Mouse (Mus musculus) limb, embryonic 15.5 days (tissue): ENCODE measurements at regions not wholly inside any gene's neighbourhood (a gene's known extent, or its start where the extent isn't known, plus 50 kb on each side); places are given as distances from the start of the nearest gene placed in this dataset.

Experiments used
- ATAC-seq: fragments of 200-750 bp; cut with Nextera tagmentation; 2 replicates; pipeline ENCODE4 v1.8.0; 2017; ENCODE audit warnings: low read depth, moderate TSS enrichment; ENCODE audit not compliant: insufficient number of reproducible peaks, low FRiP score, low TSS enrichment
- H3K27ac ChIP-seq: fragments of 300-500 bp; sonication (generic); 2 replicates; pipeline ENCODE4 v1.5.1; 2015; ENCODE audit warnings: moderate library complexity, mild to moderate bottlenecking, inconsistent platforms
- H3K27me3 ChIP-seq: fragments of 300-500 bp; sonication (generic); 2 replicates; pipeline ENCODE4 v1.6.1; 2015; ENCODE audit warnings: inconsistent platforms
- H3K36me3 ChIP-seq: fragments of 300-500 bp; sonication (generic); 2 replicates; pipeline ENCODE4 v1.6.1; 2015; ENCODE audit warnings: inconsistent platforms
- H3K4me1 ChIP-seq: fragments of 300-500 bp; sonication (generic); 2 replicates; pipeline ENCODE4 v1.6.1; 2015; ENCODE audit warnings: inconsistent platforms
- H3K4me2 ChIP-seq: fragments of 300-500 bp; sonication (generic); 2 replicates; pipeline ENCODE4 v1.6.1; 2015; ENCODE audit warnings: mild to moderate bottlenecking, inconsistent platforms
- H3K4me3 ChIP-seq: fragments of 300-500 bp; sonication (generic); 2 replicates; pipeline ENCODE4 v1.5.1; 2015; ENCODE audit warnings: mild to moderate bottlenecking, inconsistent platforms
- H3K9ac ChIP-seq: fragments of 300-500 bp; sonication (generic); 2 replicates; pipeline ENCODE4 v1.6.1; 2015; ENCODE audit warnings: inconsistent platforms
- H3K9me3 ChIP-seq: fragments of 300-500 bp; sonication (generic); 2 replicates; pipeline ENCODE4 v1.6.1; 2016; ENCODE audit warnings: inconsistent platforms
- WGBS: fragments of 180-500 bp; shearing (Covaris S2); methylation state at CpG from one replicate; pipeline ENCODE4 v1.1.7; 2015; 5-methylcytosine and 5-hydroxymethylcytosine counted together

GRCm38 (mm10) chr9:116232386-116232785 lies 57.2 kb upstream of the Tgfbr2 start:
- Histone ChIP-seq H3K4me3 (no peak overlapping the region), H3K4me2 (no peak overlapping the region), H3K9ac (no peak overlapping the region), H3K27ac (peak overlapping the region; percentile 86), H3K36me3 (no peaks in the 10 kb centered on the region), H3K4me1 (peaks cover 35% of the 10 kb centered on the region), H3K27me3 (no peaks in the 10 kb centered on the region), H3K9me3 (no peaks in the 10 kb centered on the region)
- ATAC-seq: peak; percentile 41; the same call in 1 of the 2 replicates
- WGBS: 76% methylated on average over 10 of the region's 10 CpGs

GRCm38 (mm10) chr9:116231351-116232311 lies 56.5 kb upstream of the Tgfbr2 start:
- H3K9ac ChIP-seq: no peak overlapping the region
- WGBS: 49% methylated on average over 16 of the region's 16 CpGs
- H3K4me2 ChIP-seq: 0 out of 2 replicates have a peak overlapping the region, but pooled peaks have one; percentile 0
- no peak overlapping the region for H3K4me3 ChIP-seq
- H3K9me3 ChIP-seq: no peaks in the 10 kb centered on the region
- no peaks in the 10 kb centered on the region for H3K36me3 ChIP-seq
- peak overlapping the region; percentile 86 for H3K27ac ChIP-seq
- H3K27me3 ChIP-seq: no peaks in the 10 kb centered on the region
- ATAC-seq: peak; percentile 69
- peaks cover 35% of the 10 kb centered on the region for H3K4me1 ChIP-seq

- no peak for ATAC-seq
- no peaks in the 10 kb centered on the region for H3K9me3 ChIP-seq
- H3K9ac ChIP-seq: no peak overlapping the region
- 88% methylated on average over 7 of the region's 7 CpGs for WGBS
- no peak overlapping the region for H3K4me3 ChIP-seq
- H3K27ac ChIP-seq: peak overlapping the region; percentile 86
- H3K27me3 ChIP-seq: no peaks in the 10 kb centered on the region
- H3K4me2 ChIP-seq: no peak overlapping the region
- no peaks in the 10 kb centered on the region for H3K36me3 ChIP-seq
- H3K4me1 ChIP-seq: peaks cover 35% of the 10 kb centered on the region
Observed at GRCm38 (mm10) chr9:116230346-116230745, 55.2 kb upstream of the Tgfbr2 start.

- H3K36me3 ChIP-seq: no peaks in the 10 kb centered on the region
- H3K9me3 ChIP-seq: no peaks in the 10 kb centered on the region
- H3K27me3 ChIP-seq: no peaks in the 10 kb centered on the region
- 47% methylated on average over 9 of the region's 9 CpGs for WGBS
- no peak overlapping the region for H3K4me3 ChIP-seq
- H3K27ac ChIP-seq: no peak overlapping the region
- no peak overlapping the region for H3K4me2 ChIP-seq
- ATAC-seq: no peak
- H3K9ac ChIP-seq: no peak overlapping the region
- H3K4me1 ChIP-seq: peaks cover 31% of the 10 kb centered on the region
Observed at GRCm38 (mm10) chr9:116228443-116228842, 53.3 kb upstream of the Tgfbr2 start.

GRCm38 (mm10) chr9:116227738-116228137 lies 52.6 kb upstream of the Tgfbr2 start:
- Histone ChIP-seq H3K9me3 (no peaks in the 10 kb centered on the region), H3K36me3 (no peaks in the 10 kb centered on the region), H3K9ac (no peak overlapping the region), H3K4me2 (no peak overlapping the region), H3K27ac (no peak overlapping the region), H3K4me1 (peaks cover 30% of the 10 kb centered on the region), H3K4me3 (no peak overlapping the region), H3K27me3 (no peaks in the 10 kb centered on the region)
- WGBS: 65% methylated on average over 7 of the region's 7 CpGs
- no peak for ATAC-seq
